Mouse (Mus musculus) ES-Bruce4 (cell line): Measurements from ENCODE around the gene Tmem110.

ENCODE experiments used
- CTCF ChIP-seq: IDR thresholded peaks from one replicate; pipeline ENCODE4 v1.8.1; 2011; ENCODE audit warnings: low read depth, low read length
- EP300 ChIP-seq: IDR thresholded peaks from 2 replicates; pipeline ENCODE4 v1.6.1; 2011; ENCODE audit warnings: low read depth, low read length; ENCODE audit not compliant: insufficient read depth
- POLR2A ChIP-seq: IDR thresholded peaks from one replicate; pipeline ENCODE4 v1.8.1; 2011; ENCODE audit warnings: low read length; ENCODE audit not compliant: insufficient read depth

DNA sequence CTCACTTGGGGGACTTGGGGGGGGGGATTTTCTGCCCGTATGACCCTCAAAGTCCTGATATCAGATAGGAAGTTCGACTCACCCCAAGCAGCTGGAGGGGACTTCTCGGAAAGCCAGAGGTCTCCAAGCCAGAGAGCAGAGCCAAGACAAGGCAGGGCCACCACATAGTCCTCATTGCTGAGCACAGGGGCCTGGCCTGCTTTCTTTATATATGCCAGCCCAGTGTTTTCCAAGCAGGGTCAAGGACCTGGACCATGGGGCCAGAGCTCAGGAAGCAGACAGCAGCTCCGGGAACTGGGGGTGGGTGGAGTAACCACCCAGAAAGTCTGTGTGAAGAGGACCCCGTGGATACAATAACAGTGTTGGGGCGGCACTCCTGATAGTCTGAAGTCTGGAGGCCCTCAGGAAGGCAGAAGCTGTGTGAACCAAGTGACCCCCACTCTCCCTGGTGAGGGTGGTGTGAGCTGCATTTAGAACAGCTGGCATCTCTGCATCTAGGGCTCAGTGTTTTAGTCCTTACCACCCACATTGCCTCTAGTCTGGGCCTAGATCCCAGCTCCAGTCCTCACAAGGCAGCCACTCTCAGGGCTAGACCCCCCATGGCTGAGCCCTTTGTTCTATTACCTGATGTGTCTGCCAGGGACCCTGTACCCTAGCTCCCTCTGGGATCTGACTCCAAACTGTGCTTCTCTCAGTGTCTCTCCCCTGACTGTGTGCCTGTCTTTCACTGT lies 98.2 kb downstream of the Tmem110 start, which contains the start of gene Itih3:
- TF ChIP-seq EP300 = no peak
- no peak for TF ChIP-seq CTCF
- TF ChIP-seq POLR2A = no peak
